8 mouse cellular contexts compared by ENCODE assay signal in the genomic region with DNA sequence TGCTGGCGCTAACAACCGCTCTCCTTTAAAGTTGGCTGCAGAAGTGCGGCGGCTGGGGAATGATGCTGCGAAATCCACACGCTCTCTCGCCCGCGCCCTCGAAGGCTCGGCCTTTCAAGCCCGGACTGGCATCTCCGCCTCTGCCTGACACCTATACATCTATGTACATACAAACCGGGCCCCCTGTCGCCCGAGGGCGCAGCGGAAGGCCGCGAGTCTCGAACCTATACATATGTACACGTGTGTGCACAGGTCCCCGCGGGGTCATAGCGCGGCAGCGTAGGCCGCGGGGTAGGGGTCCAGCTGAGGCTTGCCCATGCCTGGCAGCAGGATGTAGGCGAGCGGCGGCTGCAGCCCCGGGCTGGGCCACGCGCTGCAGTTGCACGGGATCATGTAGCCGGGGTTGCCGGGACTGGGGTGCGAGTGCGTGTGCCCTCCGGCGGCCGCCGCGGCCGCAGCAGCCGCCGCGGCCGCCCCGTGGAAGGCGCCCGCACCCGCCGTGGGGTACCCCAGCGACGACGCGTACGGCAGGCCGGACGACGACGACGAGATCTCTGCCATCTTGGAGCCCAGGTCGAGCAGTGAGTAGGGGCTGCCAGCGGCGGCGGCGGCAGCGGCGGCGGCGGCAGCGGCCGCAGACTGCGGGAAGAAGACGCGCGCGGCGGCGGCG. TPM values are rescaled to one million over a fixed set of nuclear protein-coding genes. Genes with fewer than 3 reads are reported as not detected.
A peak's percentile ranks its signal among the peaks of the same experiment; 100 is the strongest.
DNase-seq lines count a peak whose midpoint lies in the region; ATAC-seq and TF ChIP-seq lines count a peak whose summit lies in the region.

No protein-coding gene starts in this region.

- H3K27me3 ChIP-seq in hindbrain, embryonic 13.5 days = peaks cover 81% of the 10 kb centered on the region
- H3K27me3 ChIP-seq in midbrain, embryonic 11.5 days (ENCODE audit: control insufficient read depth, insufficient read depth, low read length) = peaks cover 7% of the 10 kb centered on the region
- H3K27me3 ChIP-seq in cerebellum, adult 2 months (ENCODE audit: control insufficient read depth, insufficient read depth, low read length) = peaks cover 8% of the 10 kb centered on the region; the same call in 1 of the 2 replicates

- no peak for TF ChIP-seq POLR2A in lung, adult 2 months (IDR thresholded peaks at IDR 0.05; ENCODE audit: borderline replicate concordance, extremely low read depth, low read depth, low read length)
- TF ChIP-seq POLR2A in cerebellum, adult 2 months (IDR thresholded peaks at IDR 0.05; ENCODE audit: borderline replicate concordance, insufficient read depth, low read length) = no peak

- H3K4me3 ChIP-seq in lung, adult 2 months (replicated peaks; ENCODE audit: extremely low read depth, low read depth, low read length) = no peak overlapping the region
- H3K4me3 ChIP-seq in hindbrain, embryonic 13.5 days = peak overlapping the region; percentile 56
- H3K4me3 ChIP-seq in midbrain, embryonic 11.5 days (ENCODE audit: low read depth, low read length) = peak overlapping the region; percentile 71
- H3K4me3 ChIP-seq in cerebellum, adult 2 months (replicated peaks; ENCODE audit: insufficient read depth, low read depth, low read length) = no peak overlapping the region

- ATAC-seq in hindbrain, embryonic 13.5 days (ENCODE audit: low FRiP score) = no peak
- ATAC-seq in midbrain, embryonic 11.5 days (ENCODE audit: low FRiP score) = no peak

- H3K4me1 ChIP-seq in lung, adult 2 months (ENCODE audit: control insufficient read depth, insufficient read depth, low read length) = peaks cover 6% of the 10 kb centered on the region; the same call in 1 of the 2 replicates
- peaks cover 46% of the 10 kb centered on the region for H3K4me1 ChIP-seq in hindbrain, embryonic 13.5 days (replicated peaks)
- peaks cover 12% of the 10 kb centered on the region for H3K4me1 ChIP-seq in midbrain, embryonic 11.5 days (ENCODE audit: control insufficient read depth, insufficient read depth, low read length)
- H3K4me1 ChIP-seq in cerebellum, adult 2 months (ENCODE audit: control insufficient read depth, insufficient read depth, low read length) = no peaks in the 10 kb centered on the region

- TF ChIP-seq CTCF in lung, adult 2 months (IDR thresholded peaks at IDR 0.05; ENCODE audit: insufficient read depth, low read length) = no peak
- no peak for TF ChIP-seq CTCF in cerebellum, adult 2 months (IDR thresholded peaks at IDR 0.05; ENCODE audit: borderline replicate concordance, insufficient read depth, low read depth, low read length)

- peak; percentile 17 for DNase-seq in lung, adult 2 months
- no peak for DNase-seq in lung, postnatal 25 days (ENCODE audit: low spot score)
- DNase-seq in embryo, embryonic 10.5 days (ENCODE audit: low spot score) = peak; percentile 69
- peak; percentile 98 for DNase-seq in midbrain, embryonic 11.5 days (ENCODE audit: low spot score, missing footprints)
- DNase-seq in layer of hippocampus, postnatal 25 days (ENCODE audit: extremely low spot score in 1 of 2, low spot score in 1 of 2) = no peak
- no peak for DNase-seq in cerebellum, adult 2 months
- no peak for DNase-seq in gastrocnemius, adult 8-10 months (ENCODE audit: low spot score in 2 of 2)

- H3K9ac ChIP-seq in hindbrain, embryonic 13.5 days = peak overlapping the region; percentile 82
- peak overlapping the region; percentile 98 for H3K9ac ChIP-seq in midbrain, embryonic 11.5 days (ENCODE audit: low read length)

- peak overlapping the region; percentile 84 for H3K4me2 ChIP-seq in hindbrain, embryonic 13.5 days
- peak overlapping the region; percentile 71 for H3K4me2 ChIP-seq in midbrain, embryonic 11.5 days

- H3K27ac ChIP-seq in hindbrain, embryonic 13.5 days = peak overlapping the region; percentile 88
- H3K27ac ChIP-seq in midbrain, embryonic 11.5 days (ENCODE audit: low read depth, low read length) = peak overlapping the region; percentile 94
- H3K27ac ChIP-seq in cerebellum, adult 2 months (ENCODE audit: insufficient read depth, low read length) = no peak overlapping the region

- no peaks in the 10 kb centered on the region for H3K9me3 ChIP-seq in hindbrain, embryonic 13.5 days
- no peaks in the 10 kb centered on the region for H3K9me3 ChIP-seq in midbrain, embryonic 11.5 days (ENCODE audit: control insufficient read depth, low read length)

- 1% methylated on average over 69 of the region's 84 CpGs for WGBS in lung, adult 2 months
- under 1% methylated on average over 55 of the region's 84 CpGs for WGBS in hindbrain, embryonic 13.5 days
- WGBS in midbrain, embryonic 11.5 days = under 1% methylated on average over 70 of the region's 84 CpGs
- 1% methylated on average over 82 of the region's 84 CpGs for WGBS in cerebellum, adult 2 months

- H3K36me3 ChIP-seq in hindbrain, embryonic 13.5 days = no peaks in the 10 kb centered on the region
- H3K36me3 ChIP-seq in midbrain, embryonic 11.5 days (ENCODE audit: control insufficient read depth, insufficient read depth, low read length) = no peaks in the 10 kb centered on the region

RNA-seq across cellular contexts. Expression of a gene that starts 2.2 kb away (rescaled TPM):
- polyA plus RNA-seq in lung, adult 2 months (2012; rRNA removed) = 0.87 and 1.5 TPM in 2 replicates
- 6.7 and 6.9 TPM in 2 replicates for polyA plus RNA-seq in hindbrain, embryonic 13.5 days (2015; fragmentation: Nextera tagmentation; extraction: Ambion mirVana)
- polyA plus RNA-seq in midbrain, embryonic 11.5 days (2014; fragmentation: Nextera tagmentation; extraction: Ambion mirVana) = 20.4 and 24.5 TPM in 2 replicates
- 10 to 100 TPM in 1 of 2 experiments, 1 to 10 TPM in 1; 9.9 to 11.6 TPM for total RNA-seq in layer of hippocampus, postnatal 25 days (2021)
- 4.9 and 5.6 TPM in 2 replicates for polyA plus RNA-seq in cerebellum, adult 2 months (2012; rRNA removed)
- total RNA-seq in gastrocnemius, adult 8-10 months (2022) = not detected

RNA-seq across cellular contexts. Expression of a gene that starts 32.1 kb away (rescaled TPM):
- not detected in 2 replicates for polyA plus RNA-seq in lung, adult 2 months (2012; rRNA removed)
- polyA plus RNA-seq in hindbrain, embryonic 13.5 days (2015; fragmentation: Nextera tagmentation; extraction: Ambion mirVana) = not detected in 2 replicates
- not detected in 2 replicates for polyA plus RNA-seq in midbrain, embryonic 11.5 days (2014; fragmentation: Nextera tagmentation; extraction: Ambion mirVana)
- total RNA-seq in layer of hippocampus, postnatal 25 days (2021) = not detected
- polyA plus RNA-seq in cerebellum, adult 2 months (2012; rRNA removed) = not detected in 2 replicates
- total RNA-seq in gastrocnemius, adult 8-10 months (2022) = not detected

Comparison
In these comparisons a context has a peak if more than half of its experiments do, and no peak if none do; other contexts are left out.
1. DNase-seq: peak in lung, adult 2 months (single experiment), embryo, embryonic 10.5 days (single experiment) and midbrain, embryonic 11.5 days (single experiment); none in lung, postnatal 25 days (single experiment), layer of hippocampus, postnatal 25 days (0 of 2), cerebellum, adult 2 months (0 of 2) and gastrocnemius, adult 8-10 months (0 of 2).
2. H3K4me3 ChIP-seq: peak in hindbrain, embryonic 13.5 days (single experiment) and midbrain, embryonic 11.5 days (single experiment); none in lung, adult 2 months (single experiment) and cerebellum, adult 2 months (single experiment).